Mouse (Mus musculus) myocyte (in vitro differentiated cells): ENCODE measurements at regions not wholly inside any gene's neighbourhood (a gene's known extent, or its start where the extent isn't known, plus 50 kb on each side); places are given as distances from the start of the nearest gene placed in this dataset.

Source experiments
- E2F4 ChIP-seq: IDR thresholded peaks from one replicate; pipeline ENCODE4 v1.6.1; 2011; ENCODE audit warnings: mild to moderate bottlenecking, control low read depth, moderate library complexity; ENCODE audit not compliant: insufficient read depth
- MAX ChIP-seq: IDR thresholded peaks from one replicate; pipeline ENCODE4 v1.6.1; 2011; ENCODE audit warnings: low read depth, mild to moderate bottlenecking, control low read depth
- MYOD1 ChIP-seq, 3 experiments: IDR thresholded peaks; one replicate each; pipeline ENCODE4 v1.6.1; 2011; ENCODE audit warnings: control low read depth in 2 of 3, low read depth in 2 of 3, mild to moderate bottlenecking in 2 of 3, moderate library complexity in 1 of 3; ENCODE audit not compliant: insufficient read length in 2 of 3, control insufficient read depth in 1 of 3
- POLR2A ChIP-seq: IDR thresholded peaks from one replicate; pipeline ENCODE4 v1.6.1; 2011; ENCODE audit warnings: low read depth, mild to moderate bottlenecking, control low read depth, moderate library complexity; ENCODE audit not compliant: insufficient read length
- POLR2AphosphoS2 ChIP-seq: IDR thresholded peaks from one replicate; pipeline ENCODE4 v1.6.1; 2011; ENCODE audit warnings: low read depth, control low read depth; ENCODE audit not compliant: insufficient read length
- TCF3 ChIP-seq: IDR thresholded peaks from one replicate; pipeline ENCODE4 v1.6.1; 2011; ENCODE audit warnings: low read depth, control low read depth; ENCODE audit not compliant: insufficient read length
- USF1 ChIP-seq: IDR thresholded peaks from one replicate; pipeline ENCODE4 v1.6.1; 2011; ENCODE audit warnings: low read depth, mild to moderate bottlenecking, control low read depth, moderate library complexity

GRCm38 (mm10) chr2:8660544-8660943 is 1151.2 kb upstream of the Celf2 start:
- TF ChIP-seq MYOD1 (IDR thresholded peaks at IDR 0.05; ENCODE audit: control insufficient read depth in 1 of 3, insufficient read length in 2 of 3, low read depth in 2 of 3) (no peak), POLR2A (no peak), TCF3 (no peak), MAX (no peak), E2F4 (no peak), USF1 (no peak), POLR2AphosphoS2 (no peak)
